Mouse (Mus musculus) MEL (cell line): ENCODE measurements around the gene Kif7.

Experiments used
- CHD2 ChIP-seq: IDR thresholded peaks from 2 replicates; pipeline ENCODE4 v1.6.1; 2011; ENCODE audit warnings: low read length, improper control_type of control experiment
- CTCF ChIP-seq, 3 experiments: IDR thresholded peaks in 2 of 3; conservative IDR thresholded peaks in 1 of 3; 2 replicates each; pipeline ENCODE4 v1.5.1; 2011 to 2012; ENCODE audit warnings: low read length in 3 of 3, low read depth in 2 of 3, mild to moderate bottlenecking in 2 of 3, improper control_type of control experiment in 1 of 3, inconsistent platforms in 1 of 3, mixed read lengths in 1 of 3, moderate library complexity in 1 of 3; ENCODE audit not compliant: control insufficient read depth in 1 of 3, insufficient read depth in 1 of 3, poor library complexity in 1 of 3, severe bottlenecking in 1 of 3
- ELF1 ChIP-seq: IDR thresholded peaks from 2 replicates; pipeline ENCODE4 v1.6.1; 2014; ENCODE audit warnings: low read depth, mild to moderate bottlenecking, inconsistent platforms, low read length, improper control_type of control experiment, moderate library complexity
- EP300 ChIP-seq, 2 experiments: IDR thresholded peaks; 2 replicates each; pipeline ENCODE4 v1.6.1; 2011; ENCODE audit warnings: improper control_type of control experiment in 2 of 2, low read length in 2 of 2, low read depth in 1 of 2, mild to moderate bottlenecking in 1 of 2
- GABPA ChIP-seq: IDR thresholded peaks from 2 replicates; pipeline ENCODE4 v1.6.1; 2012; ENCODE audit warnings: low read depth, mild to moderate bottlenecking, inconsistent platforms, low read length, improper control_type of control experiment, moderate library complexity
- GATA1 ChIP-seq: IDR thresholded peaks from 2 replicates; pipeline ENCODE4 v1.6.1; 2011; ENCODE audit warnings: low read depth, low read length, improper control_type of control experiment
- JUND ChIP-seq: IDR thresholded peaks from 2 replicates; pipeline ENCODE4 v1.6.1; 2011; ENCODE audit warnings: low read depth, mild to moderate bottlenecking, improper control_type of control experiment, low read length
- MAZ ChIP-seq: IDR thresholded peaks from 2 replicates; pipeline ENCODE4 v1.6.1; 2012; ENCODE audit warnings: low read depth, mild to moderate bottlenecking, inconsistent platforms, low read length, improper control_type of control experiment
- NRF1 ChIP-seq: IDR thresholded peaks from 2 replicates; pipeline ENCODE4 v1.6.1; 2014; ENCODE audit warnings: low read depth, mild to moderate bottlenecking, inconsistent platforms, low read length, improper control_type of control experiment, moderate library complexity; ENCODE audit not compliant: poor library complexity, insufficient read depth, severe bottlenecking
- SIN3A ChIP-seq: IDR thresholded peaks from 2 replicates; pipeline ENCODE4 v1.6.1; 2012; ENCODE audit warnings: low read length, improper control_type of control experiment, inconsistent platforms
- TAL1 ChIP-seq: IDR thresholded peaks from 2 replicates; pipeline ENCODE4 v1.6.1; 2012; ENCODE audit warnings: mild to moderate bottlenecking, inconsistent platforms, low read length, moderate library complexity, mixed read lengths
- TCF12 ChIP-seq: IDR thresholded peaks from 2 replicates; pipeline ENCODE4 v1.6.1; 2014; ENCODE audit warnings: low read depth, mild to moderate bottlenecking, inconsistent platforms, low read length, improper control_type of control experiment, moderate library complexity
- USF2 ChIP-seq, 2 experiments: IDR thresholded peaks; 2 replicates each; pipeline ENCODE4 v1.6.1; 2011 to 2012; ENCODE audit warnings: improper control_type of control experiment in 2 of 2, low read length in 2 of 2, borderline replicate concordance in 1 of 2, inconsistent platforms in 1 of 2, low read depth in 1 of 2, mild to moderate bottlenecking in 1 of 2; ENCODE audit not compliant: insufficient read depth in 1 of 2

DNA sequence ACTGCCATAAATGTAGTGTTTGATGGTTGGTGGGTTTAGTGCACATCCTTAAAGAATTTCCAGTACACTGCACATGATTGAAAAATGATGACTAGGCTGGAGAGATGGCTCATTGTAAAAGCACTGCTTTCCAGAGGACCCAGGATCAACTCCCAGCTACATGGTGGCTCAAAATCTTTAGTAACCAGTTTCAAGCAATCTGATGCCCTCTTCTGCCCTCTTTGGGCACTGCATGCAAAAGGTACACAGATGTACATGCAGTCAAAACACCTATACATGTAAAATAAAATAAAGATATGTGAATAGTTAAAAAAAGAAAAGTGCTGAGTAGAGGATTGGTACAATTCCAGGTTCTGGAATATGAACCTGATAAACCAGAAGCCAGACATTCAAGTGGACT is 36.3 kb downstream of the Kif7 start:
- TF ChIP-seq CTCF (IDR thresholded peaks at IDR 0.05 in 2 of 3, conservative IDR thresholded peaks at IDR 0.05 in 1 of 3; ENCODE audit: control insufficient read depth in 1 of 3, insufficient read depth in 1 of 3, low read depth in 2 of 3, low read length in 3 of 3, poor library complexity in 1 of 3, severe bottlenecking in 1 of 3) (peak; percentile 26 to 44 (median 43)), USF2 (IDR thresholded peaks at IDR 0.05; ENCODE audit: borderline replicate concordance in 1 of 2, insufficient read depth in 1 of 2, low read depth in 1 of 2, low read length in 2 of 2) (no peak), CHD2 (no peak), ELF1 (no peak), JUND (no peak), MAZ (no peak), EP300 (IDR thresholded peaks at IDR 0.05; ENCODE audit: low read depth in 1 of 2, low read length in 2 of 2) (no peak), SIN3A (no peak), GATA1 (no peak), GABPA (no peak), TAL1 (no peak), TCF12 (no peak), NRF1 (no peak)
